17 mouse cellular contexts compared by ENCODE assay signal in genomic region chr6:135375818-135376217, GRCm38 (mm10). TPM values are rescaled to one million over a fixed set of nuclear protein-coding genes. Genes with fewer than 3 reads are reported as not detected.
DNase-seq lines count a peak whose midpoint lies in the region; ATAC-seq lines count a peak whose summit lies in the region.
"Had no signal": no experiment of that assay in that cellular context is flagged by ENCODE, and none has a peak within 500 bp of the region (broad histone marks: within the 10 kb centered on the region; RNA-seq: fewer than 3 reads in every experiment).

No protein-coding gene starts in this region.

- H3K9ac ChIP-seq in forebrain, embryonic 11.5 days (ENCODE audit: low read length) = no peak overlapping the region
- no peak overlapping the region for H3K9ac ChIP-seq in forebrain, embryonic 12.5 days
- H3K9ac ChIP-seq in hindbrain, embryonic 14.5 days = no peak overlapping the region
- H3K9ac ChIP-seq in neural tube, embryonic 13.5 days = no peak overlapping the region
- no peak overlapping the region for H3K9ac ChIP-seq in neural tube, embryonic 14.5 days (replicated peaks; ENCODE audit: low read depth, low read length)
- H3K9ac ChIP-seq: intestine, embryonic 15.5 days; liver, embryonic 14.5 days; lung, embryonic 14.5 days had no signal

- no peaks in the 10 kb centered on the region; the same call in 1 of the 2 replicates for H3K4me1 ChIP-seq in forebrain, embryonic 11.5 days (replicated peaks; ENCODE audit: control insufficient read depth, insufficient read depth, low read length)
- H3K4me1 ChIP-seq in forebrain, embryonic 12.5 days = peaks cover 9% of the 10 kb centered on the region
- H3K4me1 ChIP-seq in hindbrain, embryonic 14.5 days (replicated peaks; ENCODE audit: control insufficient read depth, insufficient read depth, low read length) = peaks cover 8% of the 10 kb centered on the region
- peaks cover 11% of the 10 kb centered on the region; the same call in 1 of the 2 replicates for H3K4me1 ChIP-seq in hindbrain, embryonic 10.5 days (replicated peaks)
- peaks cover 31% of the 10 kb centered on the region for H3K4me1 ChIP-seq in neural tube, embryonic 13.5 days (replicated peaks)
- peaks cover 4% of the 10 kb centered on the region; the same call in 1 of the 2 replicates for H3K4me1 ChIP-seq in neural tube, embryonic 14.5 days (ENCODE audit: control insufficient read depth, insufficient read depth, low read length)

- 0 out of 2 replicates have a peak, but pooled peaks have one; percentile 48 for ATAC-seq in forebrain, embryonic 11.5 days (replicated peaks; ENCODE audit: low FRiP score)
- ATAC-seq in forebrain, embryonic 12.5 days (ENCODE audit: low FRiP score) = no peak
- ATAC-seq in hindbrain, embryonic 14.5 days (ENCODE audit: low FRiP score) = peak; percentile 69; the same call in 1 of the 2 replicates
- ATAC-seq in neural tube, embryonic 13.5 days (ENCODE audit: low read depth) = peak; percentile 87
- peak; percentile 78 for ATAC-seq in neural tube, embryonic 14.5 days (ENCODE audit: low read depth)
- ATAC-seq: intestine, embryonic 15.5 days had no signal

- intact Hi-C loops in heart, postnatal 25 days (cut with DNase I) = loop anchor here (2.0 to 5.0 kb wide), 2 partner anchors 227 to 289 kb away; no protein-coding TSS in a partner anchor

- 70% methylated on average over 5 of the region's 5 CpGs for WGBS in forebrain, embryonic 11.5 days
- WGBS in forebrain, embryonic 12.5 days = 58% methylated on average over 5 of the region's 5 CpGs
- WGBS in hindbrain, embryonic 14.5 days = 50% methylated on average over 5 of the region's 5 CpGs
- 62% methylated on average over 5 of the region's 5 CpGs for WGBS in hindbrain, embryonic 10.5 days
- 46% methylated on average over 5 of the region's 5 CpGs for WGBS in neural tube, embryonic 13.5 days
- WGBS in neural tube, embryonic 14.5 days = 41% methylated on average over 5 of the region's 5 CpGs

- H3K27me3 ChIP-seq in forebrain, embryonic 11.5 days (ENCODE audit: control insufficient read depth, insufficient read depth, low read length) = no peaks in the 10 kb centered on the region
- peaks cover 5% of the 10 kb centered on the region; the same call in 1 of the 2 replicates for H3K27me3 ChIP-seq in forebrain, embryonic 12.5 days
- H3K27me3 ChIP-seq in hindbrain, embryonic 14.5 days (ENCODE audit: control insufficient read depth, insufficient read depth, low read length) = no peaks in the 10 kb centered on the region
- no peaks in the 10 kb centered on the region for H3K27me3 ChIP-seq in hindbrain, embryonic 10.5 days (ENCODE audit: insufficient read depth, poor library complexity, severe bottlenecking)
- H3K27me3 ChIP-seq in neural tube, embryonic 13.5 days = no peaks in the 10 kb centered on the region
- no peaks in the 10 kb centered on the region for H3K27me3 ChIP-seq in neural tube, embryonic 14.5 days (ENCODE audit: control insufficient read depth, insufficient read depth, low read length)
- H3K27me3 ChIP-seq: intestine, embryonic 15.5 days had no signal

- H3K27ac ChIP-seq in forebrain, embryonic 11.5 days (ENCODE audit: low read depth, low read length) = no peak overlapping the region
- H3K27ac ChIP-seq in forebrain, embryonic 12.5 days = no peak overlapping the region
- H3K27ac ChIP-seq in hindbrain, embryonic 14.5 days = peak overlapping the region; percentile 39; the same call in 1 of the 2 replicates
- no peak overlapping the region for H3K27ac ChIP-seq in hindbrain, embryonic 10.5 days
- peak overlapping the region; percentile 80 for H3K27ac ChIP-seq in neural tube, embryonic 13.5 days (replicated peaks)
- H3K27ac ChIP-seq in neural tube, embryonic 14.5 days (ENCODE audit: low read depth, low read length) = peak overlapping the region; percentile 61
- H3K27ac ChIP-seq: intestine, embryonic 15.5 days; liver, embryonic 14.5 days had no signal

- no peak overlapping the region for H3K4me2 ChIP-seq in forebrain, embryonic 11.5 days (ENCODE audit: low read depth, low read length, severe bottlenecking)
- H3K4me2 ChIP-seq in forebrain, embryonic 12.5 days = no peak overlapping the region
- no peak overlapping the region for H3K4me2 ChIP-seq in hindbrain, embryonic 14.5 days (replicated peaks)
- 0 out of 2 replicates have a peak overlapping the region, but pooled peaks have one; percentile 3 for H3K4me2 ChIP-seq in neural tube, embryonic 13.5 days
- H3K4me2 ChIP-seq in neural tube, embryonic 14.5 days (ENCODE audit: low read depth, low read length) = no peak overlapping the region
- H3K4me2 ChIP-seq: intestine, embryonic 15.5 days; lung, embryonic 14.5 days had no signal

- H3K36me3 ChIP-seq in forebrain, embryonic 11.5 days (ENCODE audit: control insufficient read depth, insufficient read depth, low read length) = no peaks in the 10 kb centered on the region
- no peaks in the 10 kb centered on the region for H3K36me3 ChIP-seq in forebrain, embryonic 12.5 days (replicated peaks)
- H3K36me3 ChIP-seq in hindbrain, embryonic 14.5 days (replicated peaks; ENCODE audit: control insufficient read depth, insufficient read depth) = no peaks in the 10 kb centered on the region
- H3K36me3 ChIP-seq in hindbrain, embryonic 10.5 days = no peaks in the 10 kb centered on the region
- no peaks in the 10 kb centered on the region for H3K36me3 ChIP-seq in neural tube, embryonic 13.5 days
- no peaks in the 10 kb centered on the region for H3K36me3 ChIP-seq in neural tube, embryonic 14.5 days (ENCODE audit: control insufficient read depth, insufficient read depth, low read length)

- no peak overlapping the region for H3K4me3 ChIP-seq in forebrain, embryonic 11.5 days (ENCODE audit: low read depth, low read length)
- no peak overlapping the region for H3K4me3 ChIP-seq in forebrain, embryonic 12.5 days (replicated peaks)
- H3K4me3 ChIP-seq in hindbrain, embryonic 14.5 days (replicated peaks; ENCODE audit: low read length) = no peak overlapping the region
- H3K4me3 ChIP-seq in hindbrain, embryonic 10.5 days = no peak overlapping the region
- H3K4me3 ChIP-seq in neural tube, embryonic 13.5 days = no peak overlapping the region
- no peak overlapping the region for H3K4me3 ChIP-seq in neural tube, embryonic 14.5 days (ENCODE audit: low read depth, low read length)
- H3K4me3 ChIP-seq: intestine, embryonic 15.5 days had no signal

- H3K9me3 ChIP-seq in forebrain, embryonic 11.5 days (ENCODE audit: control insufficient read depth, low read length) = no peaks in the 10 kb centered on the region
- H3K9me3 ChIP-seq in forebrain, embryonic 12.5 days = no peaks in the 10 kb centered on the region
- no peaks in the 10 kb centered on the region for H3K9me3 ChIP-seq in hindbrain, embryonic 14.5 days (ENCODE audit: control insufficient read depth, low read length)
- H3K9me3 ChIP-seq in hindbrain, embryonic 10.5 days = no peaks in the 10 kb centered on the region
- H3K9me3 ChIP-seq in neural tube, embryonic 13.5 days = no peaks in the 10 kb centered on the region
- H3K9me3 ChIP-seq in neural tube, embryonic 14.5 days (ENCODE audit: control insufficient read depth, low read length) = no peaks in the 10 kb centered on the region
- H3K9me3 ChIP-seq: intestine, embryonic 15.5 days had no signal

- DNase-seq in forebrain, embryonic 11.5 days (ENCODE audit: low spot score) = no peak
- no peak for DNase-seq in hindbrain, embryonic 14.5 days (ENCODE audit: low spot score)
- DNase-seq in hindbrain, embryonic 10.5 days (ENCODE audit: low spot score) = no peak
- no peak for DNase-seq in neural tube, embryonic 10.5 days (ENCODE audit: extremely low spot score, low spot score)
- no peak for DNase-seq in heart, postnatal 25 days (ENCODE audit: low spot score)
- DNase-seq: adrenal gland, postnatal 10 days; cerebellum, adult 8-10 months; gastrocnemius, postnatal 25 days; heart, postnatal 4 days; kidney, adult 9 months; lung, embryonic 14.5 days; thymus, postnatal 25 days had no signal

RNA-seq across cellular contexts. Expression of gene Emp1, which starts 13.5 kb away (rescaled TPM):
- polyA plus RNA-seq in forebrain, embryonic 11.5 days (2014; fragmentation: Nextera tagmentation; extraction: Ambion mirVana) = 2.4 and 3.2 TPM in 2 replicates
- 6.7 and 7.9 TPM in 2 replicates for polyA plus RNA-seq in forebrain, embryonic 12.5 days (2016; fragmentation: Nextera tagmentation; extraction: Ambion mirVana)
- polyA plus RNA-seq in hindbrain, embryonic 14.5 days (2014; fragmentation: Nextera tagmentation; extraction: Ambion mirVana) = 4.9 and 5.3 TPM in 2 replicates
- 6.2 and 10.5 TPM in 2 replicates for polyA plus RNA-seq in hindbrain, embryonic 10.5 days (2016; fragmentation: Nextera tagmentation; extraction: Ambion mirVana)
- 15.1 and 16.2 TPM in 2 replicates for polyA plus RNA-seq in neural tube, embryonic 13.5 days (2015; fragmentation: Nextera tagmentation; extraction: Ambion mirVana)
- polyA plus RNA-seq in neural tube, embryonic 14.5 days (2014; fragmentation: Nextera tagmentation; extraction: Ambion mirVana) = 2.0 and 4.7 TPM in 2 replicates
- 10 to 100 TPM; 56.1 to 70.8 TPM for total RNA-seq in heart, postnatal 25 days (2021)

Comparison
In these comparisons a context has a peak if more than half of its experiments do, and no peak if none do; other contexts are left out.
1. H3K27ac ChIP-seq: peak in hindbrain, embryonic 14.5 days (single experiment), neural tube, embryonic 13.5 days (single experiment) and neural tube, embryonic 14.5 days (single experiment); none in forebrain, embryonic 11.5 days (single experiment), forebrain, embryonic 12.5 days (single experiment) and hindbrain, embryonic 10.5 days (single experiment).